Mouse (Mus musculus) embryonic facial prominence, embryonic 10.5 days (tissue): ENCODE results near the gene Coro2b. TPM values are rescaled to one million over a fixed set of nuclear protein-coding genes. Genes with fewer than 3 reads are reported as not detected.
A peak's percentile ranks its signal among the peaks of the same experiment; 100 is the strongest.

Experiments
- DNase-seq: peaks from one replicate; pipeline ENCODE4 v3.0.0-alpha.2; 2017; ENCODE audit warnings: low spot score
- H3K27ac ChIP-seq: fragments of 300-500 bp; sonication (generic); replicated peaks from 2 replicates; pipeline ENCODE4 v1.5.1; 2016; ENCODE audit warnings: mild to moderate bottlenecking
- H3K27me3 ChIP-seq: fragments of 300-500 bp; sonication (generic); replicated peaks from 2 replicates; pipeline ENCODE4 v1.6.1; 2016; ENCODE audit warnings: low read depth, mild to moderate bottlenecking; ENCODE audit not compliant: poor library complexity, severe bottlenecking
- H3K36me3 ChIP-seq: fragments of 300-500 bp; sonication (generic); replicated peaks from 2 replicates; pipeline ENCODE4 v1.6.1; 2016; ENCODE audit warnings: mild to moderate bottlenecking, moderate library complexity
- H3K4me1 ChIP-seq: fragments of 300-500 bp; sonication (generic); 2 replicates; pipeline ENCODE4 v1.6.1; 2016
- H3K4me3 ChIP-seq: fragments of 300-500 bp; sonication (generic); 2 replicates; pipeline ENCODE4 v1.5.1; 2016; ENCODE audit warnings: mild to moderate bottlenecking, moderate library complexity
- H3K9me3 ChIP-seq: fragments of 300-500 bp; sonication (generic); 2 replicates; pipeline ENCODE4 v1.6.1; 2016; ENCODE audit warnings: mild to moderate bottlenecking
- WGBS: fragments of 180-500 bp; shearing (Covaris S2); methylation state at CpG from one replicate; pipeline ENCODE4 v1.1.7; 2016; 5-methylcytosine and 5-hydroxymethylcytosine counted together
- polyA plus RNA-seq: library from polyadenylated mRNA; unstranded; fragments of >200 nt; fragmentation: Nextera tagmentation; extraction: Ambion mirVana; gene quantifications from 2 replicates; pipeline ENCODE4 v1.2.1, GENCODE M21; 2016

The Coro2b gene
- polyA plus RNA-seq, 1 experiment from 2014 or later = 7.6 TPM

GRCm38 (mm10) chr9:62536119-62536654 lies 657 bp downstream of the Coro2b start:
- H3K27ac ChIP-seq = peak overlapping the region; percentile 92
- H3K27me3 ChIP-seq = peaks cover 78% of the 10 kb centered on the region
- H3K4me1 ChIP-seq = peaks cover 50% of the 10 kb centered on the region
- no peaks in the 10 kb centered on the region for H3K9me3 ChIP-seq
- DNase-seq = no peak
- WGBS = 2% methylated on average over 29 of the region's 29 CpGs
- peak overlapping the region; percentile 70 for H3K4me3 ChIP-seq
- H3K36me3 ChIP-seq = no peaks in the 10 kb centered on the region

GRCm38 (mm10) chr9:62535566-62535965 lies 1.3 kb downstream of the Coro2b start:
- 74% methylated on average over 8 of the region's 8 CpGs for WGBS
- Histone ChIP-seq H3K4me1 (peaks cover 50% of the 10 kb centered on the region), H3K36me3 (no peaks in the 10 kb centered on the region), H3K27ac (0 out of 2 replicates have a peak overlapping the region, but pooled peaks have one; percentile 92), H3K4me3 (peak overlapping the region; percentile 70), H3K27me3 (peaks cover 71% of the 10 kb centered on the region), H3K9me3 (no peaks in the 10 kb centered on the region)
- DNase-seq = no peak

- H3K4me3 ChIP-seq = no peak overlapping the region
- peaks cover 55% of the 10 kb centered on the region for H3K4me1 ChIP-seq
- WGBS = 85% methylated on average over 7 of the region's 7 CpGs
Measured at GRCm38 (mm10) chr9:62534691-62535090, 2.2 kb downstream of the Coro2b start.

GRCm38 (mm10) chr9:62534158-62534557 lies 2.7 kb downstream of the Coro2b start:
- H3K27ac ChIP-seq = no peak overlapping the region
- peaks cover 60% of the 10 kb centered on the region for H3K27me3 ChIP-seq
- 93% methylated on average over 2 of the region's 2 CpGs for WGBS

More at GRCm38 (mm10) chr9:62534691-62535090, 2.2 kb downstream of the Coro2b start:
- no peak for DNase-seq
- Histone ChIP-seq H3K36me3 (no peaks in the 10 kb centered on the region), H3K9me3 (no peaks in the 10 kb centered on the region), H3K27me3 (peaks cover 66% of the 10 kb centered on the region), H3K27ac (no peak overlapping the region)

GRCm38 (mm10) chr9:62532876-62533275 lies 4.0 kb downstream of the Coro2b start:
- H3K9me3 ChIP-seq = no peaks in the 10 kb centered on the region
- no peak for DNase-seq
- 37% methylated on average over 11 of the region's 11 CpGs for WGBS
- H3K4me1 ChIP-seq = peaks cover 60% of the 10 kb centered on the region
- H3K27me3 ChIP-seq = peaks cover 48% of the 10 kb centered on the region
- no peaks in the 10 kb centered on the region for H3K36me3 ChIP-seq
- peak overlapping the region; percentile 86 for H3K27ac ChIP-seq
- no peak overlapping the region for H3K4me3 ChIP-seq

More at GRCm38 (mm10) chr9:62534158-62534557, 2.7 kb downstream of the Coro2b start:
- H3K4me3 ChIP-seq = no peak overlapping the region
- peaks cover 60% of the 10 kb centered on the region for H3K4me1 ChIP-seq
- no peaks in the 10 kb centered on the region for H3K9me3 ChIP-seq
- no peak for DNase-seq
- H3K36me3 ChIP-seq = no peaks in the 10 kb centered on the region

GRCm38 (mm10) chr9:62531459-62532275 lies 5.2 kb downstream of the Coro2b start:
- Histone ChIP-seq H3K4me1 (peaks cover 56% of the 10 kb centered on the region), H3K9me3 (no peaks in the 10 kb centered on the region), H3K27ac (peak overlapping the region; percentile 86), H3K36me3 (no peaks in the 10 kb centered on the region), H3K27me3 (peaks cover 36% of the 10 kb centered on the region), H3K4me3 (peak overlapping the region; percentile 29)
- WGBS = 21% methylated on average over 12 of the region's 12 CpGs
- peak; percentile 63 for DNase-seq

GRCm38 (mm10) chr9:62528527-62528926 lies 8.3 kb downstream of the Coro2b start:
- Histone ChIP-seq H3K4me1 (peaks cover 76% of the 10 kb centered on the region), H3K27me3 (peaks cover 23% of the 10 kb centered on the region), H3K9me3 (no peaks in the 10 kb centered on the region), H3K27ac (no peak overlapping the region), H3K36me3 (no peaks in the 10 kb centered on the region), H3K4me3 (no peak overlapping the region)
- no peak for DNase-seq
- WGBS = 83% methylated on average over 11 of the region's 11 CpGs

- H3K27me3 ChIP-seq = peaks cover 32% of the 10 kb centered on the region
- H3K36me3 ChIP-seq = no peaks in the 10 kb centered on the region
- DNase-seq = no peak
- no peak overlapping the region for H3K4me3 ChIP-seq
- 83% methylated on average over 8 of the region's 8 CpGs for WGBS
- no peaks in the 10 kb centered on the region for H3K9me3 ChIP-seq
- H3K4me1 ChIP-seq = peaks cover 79% of the 10 kb centered on the region
- peak overlapping the region; percentile 55 for H3K27ac ChIP-seq
Measured at GRCm38 (mm10) chr9:62526858-62527257, 10.0 kb downstream of the Coro2b start.

- no peak overlapping the region for H3K4me3 ChIP-seq
- H3K9me3 ChIP-seq = no peaks in the 10 kb centered on the region
- no peaks in the 10 kb centered on the region for H3K36me3 ChIP-seq
- 35% methylated on average over 3 of the region's 3 CpGs for WGBS
- H3K4me1 ChIP-seq = peaks cover 79% of the 10 kb centered on the region
- H3K27me3 ChIP-seq = peaks cover 35% of the 10 kb centered on the region
- peak overlapping the region; percentile 55 for H3K27ac ChIP-seq
- DNase-seq = no peak
Measured at GRCm38 (mm10) chr9:62526451-62526850, 10.4 kb downstream of the Coro2b start.

GRCm38 (mm10) chr9:62524761-62525308 lies 12.0 kb downstream of the Coro2b start:
- peaks cover 79% of the 10 kb centered on the region for H3K4me1 ChIP-seq
- DNase-seq = no peak
- 45% methylated on average over 4 of the region's 4 CpGs for WGBS
- H3K27me3 ChIP-seq = peaks cover 44% of the 10 kb centered on the region
- peak overlapping the region; percentile 41 for H3K27ac ChIP-seq
- no peaks in the 10 kb centered on the region for H3K9me3 ChIP-seq
- H3K36me3 ChIP-seq = no peaks in the 10 kb centered on the region
- H3K4me3 ChIP-seq = no peak overlapping the region

GRCm38 (mm10) chr9:62522791-62523471 lies 13.9 kb downstream of the Coro2b start:
- DNase-seq = peak; percentile 53
- Histone ChIP-seq H3K4me3 (no peak overlapping the region; the same call in 1 of the 2 replicates), H3K4me1 (peaks cover 90% of the 10 kb centered on the region), H3K27me3 (peaks cover 44% of the 10 kb centered on the region), H3K36me3 (no peaks in the 10 kb centered on the region), H3K27ac (peak overlapping the region; percentile 41), H3K9me3 (no peaks in the 10 kb centered on the region)
- WGBS = 16% methylated on average over 15 of the region's 15 CpGs

GRCm38 (mm10) chr9:62522211-62522610 lies 14.6 kb downstream of the Coro2b start:
- H3K27ac ChIP-seq = no peak overlapping the region; the same call in 1 of the 2 replicates
- no peak for DNase-seq
- H3K9me3 ChIP-seq = no peaks in the 10 kb centered on the region
- H3K4me1 ChIP-seq = peaks cover 97% of the 10 kb centered on the region
- H3K36me3 ChIP-seq = no peaks in the 10 kb centered on the region
- peaks cover 44% of the 10 kb centered on the region for H3K27me3 ChIP-seq
- no peak overlapping the region for H3K4me3 ChIP-seq
- WGBS = 52% methylated on average over 5 of the region's 5 CpGs
